Mouse (Mus musculus): ENCODE measurements around the gene Elavl1. TPM values are rescaled to one million over a fixed set of nuclear protein-coding genes. Genes with fewer than 3 reads are reported as not detected.

Gene Elavl1
- total RNA-seq, 2 experiments from 2014 or later, result 22.3 to 26.2 TPM

- ATAC-seq (replicated peaks; ENCODE audit: low FRiP score, poor library complexity, severe bottlenecking), result 0 out of 2 replicates have a peak, but pooled peaks have one; percentile 7
Measured at GRCm38 (mm10) chr8:4323917-4324316, 1.3 kb downstream of the Elavl1 start.

DNA sequence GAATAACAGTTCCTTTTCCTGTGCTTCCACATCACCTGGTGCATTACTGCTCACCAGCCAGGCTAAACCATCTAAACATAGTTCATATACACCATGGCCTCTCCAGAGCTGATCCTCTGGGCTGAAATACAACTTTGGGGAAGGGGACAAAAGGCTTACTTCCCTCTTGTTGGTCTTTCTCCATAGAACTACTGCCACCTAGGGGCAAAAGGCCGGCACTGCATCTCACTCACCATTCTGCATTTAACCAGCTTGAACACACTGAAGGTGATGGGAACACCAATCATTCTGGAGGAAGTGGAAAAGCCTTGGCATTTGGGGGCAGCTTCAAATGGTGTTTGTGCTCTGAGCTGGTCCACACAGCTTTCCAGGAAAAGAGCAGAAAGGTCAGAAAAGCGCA lies 2.7 kb downstream of the Elavl1 start:
- peak; percentile 37; the same call in 1 of the 2 replicates for ATAC-seq (replicated peaks; ENCODE audit: low FRiP score, poor library complexity, severe bottlenecking)

DNA sequence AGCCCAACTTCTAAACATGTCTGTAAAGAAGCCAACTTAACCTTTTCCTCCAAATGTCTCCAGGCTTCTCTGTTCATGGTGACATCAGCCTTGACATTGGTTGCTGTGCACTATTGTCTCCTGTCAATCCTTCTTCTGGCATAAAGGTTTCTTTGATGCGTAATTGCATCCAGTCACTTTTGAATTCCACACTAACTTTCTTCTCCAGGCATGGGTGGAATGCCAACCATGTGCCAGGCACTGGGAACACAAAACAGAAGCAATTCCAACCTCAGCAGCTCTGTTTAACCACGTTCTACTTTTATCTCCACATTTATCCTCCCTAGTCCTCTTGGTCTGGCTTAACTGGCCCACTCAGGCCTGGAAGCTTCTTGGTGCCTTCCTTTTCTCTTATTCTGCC lies 4.2 kb downstream of the Elavl1 start:
- no peak for ATAC-seq (replicated peaks; ENCODE audit: low FRiP score, poor library complexity, severe bottlenecking)

DNA sequence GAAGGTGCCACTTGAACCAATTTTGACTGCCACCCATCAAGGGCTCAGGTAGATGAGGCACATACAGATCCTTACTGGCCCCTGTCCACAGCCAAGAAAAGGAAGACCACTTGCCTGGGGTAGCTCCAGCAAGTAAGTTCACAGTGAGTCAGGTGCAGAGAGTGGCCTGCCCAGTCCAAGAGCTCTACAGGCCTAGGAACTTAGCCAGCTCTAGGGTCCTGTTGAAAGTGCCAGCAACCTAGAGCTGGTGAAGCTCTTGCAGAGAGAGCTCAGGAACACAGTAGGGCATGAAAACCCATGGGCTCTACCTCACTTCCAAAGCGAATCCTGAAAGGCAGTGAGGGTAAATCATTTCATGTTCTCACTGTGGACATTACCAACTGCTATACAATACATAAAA lies 4.8 kb downstream of the Elavl1 start:
- ATAC-seq (replicated peaks; ENCODE audit: low FRiP score, poor library complexity, severe bottlenecking), result no peak

DNA sequence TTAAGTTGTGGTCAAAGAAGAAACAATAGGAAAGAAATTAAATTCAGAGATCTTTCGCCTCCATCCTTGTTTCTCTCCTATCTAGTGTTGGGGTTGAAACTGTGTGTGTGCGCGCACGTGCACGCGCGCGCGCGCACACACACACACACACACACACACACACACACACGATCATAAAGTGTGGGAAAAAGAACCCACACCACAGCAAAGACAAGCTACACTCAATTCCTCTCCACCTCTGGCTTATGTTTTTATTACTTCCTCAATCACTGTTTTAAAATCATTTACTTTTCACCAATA lies 5.7 kb downstream of the Elavl1 start:
- no peak for ATAC-seq (replicated peaks; ENCODE audit: low FRiP score, poor library complexity, severe bottlenecking)

- no peak for ATAC-seq (replicated peaks; ENCODE audit: low FRiP score, poor library complexity, severe bottlenecking)
Measured at GRCm38 (mm10) chr8:4318796-4319572, 6.2 kb downstream of the Elavl1 start.

DNA sequence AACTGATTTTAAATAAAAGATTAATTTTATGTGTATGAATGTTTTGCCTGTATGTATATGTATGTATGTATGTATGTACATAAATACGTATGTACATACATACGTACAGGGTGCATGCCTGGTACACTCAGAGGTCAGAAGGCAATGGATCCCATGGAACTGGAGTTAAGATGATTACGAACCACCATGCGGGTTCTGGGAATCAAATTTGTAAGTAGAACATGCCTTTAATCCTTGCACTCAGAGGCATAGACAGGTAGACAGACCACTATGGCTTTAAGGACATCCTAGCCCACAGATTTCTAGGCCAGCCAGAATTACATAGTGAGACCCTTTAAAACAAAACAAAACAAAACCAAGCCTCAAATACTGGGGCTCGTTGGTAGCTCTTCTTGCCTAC lies 7.1 kb downstream of the Elavl1 start:
- ATAC-seq (replicated peaks; ENCODE audit: low FRiP score, poor library complexity, severe bottlenecking), result no peak

DNA sequence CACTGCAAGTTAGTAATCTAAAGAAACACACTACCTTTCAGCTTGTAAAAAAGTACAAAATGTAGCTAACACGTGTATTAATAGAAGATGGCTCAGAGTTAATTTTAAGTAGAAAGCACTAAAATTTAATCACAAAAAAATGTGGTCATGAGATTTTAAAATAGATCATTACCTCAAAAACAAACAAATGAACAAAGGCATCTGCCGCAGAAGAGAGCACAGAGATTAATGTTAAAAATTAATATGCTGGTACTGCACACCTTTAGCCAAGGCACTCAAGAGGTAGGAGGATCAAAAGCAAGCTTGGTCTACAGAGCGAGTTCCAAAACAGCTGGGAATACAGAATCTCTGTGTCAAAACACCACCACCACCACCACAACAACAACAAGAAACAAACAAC lies 10.4 kb downstream of the Elavl1 start:
- no peak for ATAC-seq (replicated peaks; ENCODE audit: low FRiP score, poor library complexity, severe bottlenecking)

DNA sequence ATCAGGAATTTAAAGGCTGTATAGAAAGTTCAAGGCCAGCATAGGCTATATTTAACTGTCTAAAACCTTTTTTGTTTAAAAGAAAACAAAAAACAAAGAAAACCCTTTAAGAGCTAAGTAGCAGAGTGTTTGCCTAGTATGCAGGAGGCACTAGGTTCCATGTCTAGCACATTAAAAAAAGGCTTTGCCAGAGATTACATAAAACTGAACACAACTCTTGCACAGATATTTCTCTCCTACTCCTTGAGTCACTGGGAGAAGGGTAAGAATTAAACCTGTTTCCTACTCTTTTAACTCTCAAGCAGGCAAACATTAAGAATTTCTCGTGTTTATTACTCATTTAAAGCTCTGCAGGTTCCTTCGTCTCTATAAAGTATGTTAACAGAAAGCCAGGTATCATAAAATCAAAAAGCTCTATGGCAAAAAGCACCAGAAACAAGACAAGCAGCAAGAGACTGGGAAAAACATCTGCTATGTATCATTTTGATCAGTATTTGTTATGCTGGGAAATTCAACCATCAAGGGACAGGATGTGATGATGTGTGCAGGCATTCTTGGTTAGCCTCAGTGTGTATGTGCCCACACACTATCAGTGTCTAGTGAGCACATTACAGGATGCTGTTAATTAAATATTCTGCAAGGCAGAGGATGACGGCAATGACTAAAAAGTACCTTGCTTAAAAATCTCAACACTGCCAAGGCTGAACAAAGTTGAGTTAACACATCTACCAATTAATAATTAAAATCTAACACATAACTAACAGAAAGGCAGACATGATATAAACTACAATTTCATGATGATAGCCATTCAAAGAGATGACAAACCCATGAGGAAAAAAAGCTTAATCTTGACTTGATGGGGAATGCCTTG lies 11.7 kb downstream of the Elavl1 start:
- no peak for ATAC-seq (replicated peaks; ENCODE audit: low FRiP score, poor library complexity, severe bottlenecking)

- no peak for ATAC-seq (replicated peaks; ENCODE audit: low FRiP score, poor library complexity, severe bottlenecking)
Measured at GRCm38 (mm10) chr8:4312104-4312503, 13.1 kb downstream of the Elavl1 start.

- ATAC-seq (replicated peaks; ENCODE audit: low FRiP score, poor library complexity, severe bottlenecking), result no peak
Measured at GRCm38 (mm10) chr8:4305838-4306237, 19.4 kb downstream of the Elavl1 start.

DNA sequence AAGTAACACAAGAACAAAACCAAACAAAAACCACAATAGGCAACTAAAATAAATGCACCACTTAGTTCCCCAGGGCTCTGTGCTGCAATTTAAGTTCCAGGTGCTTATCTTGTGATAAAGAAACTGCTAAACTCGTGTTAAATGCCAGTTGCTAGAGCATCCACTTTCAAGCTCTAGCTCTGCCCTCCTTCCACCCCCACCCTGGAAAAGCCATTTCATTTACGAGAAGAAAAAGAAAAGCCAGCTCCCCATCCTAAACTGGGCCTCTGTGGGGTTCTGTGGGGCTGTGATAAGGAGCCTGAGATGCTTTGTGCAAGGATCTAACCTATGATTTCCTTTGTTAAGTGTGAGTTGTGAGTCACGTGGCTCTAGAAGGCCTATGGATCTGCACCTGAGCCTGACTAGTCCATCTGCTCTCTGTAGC lies 21.1 kb downstream of the Elavl1 start:
- ATAC-seq (replicated peaks; ENCODE audit: low FRiP score, poor library complexity, severe bottlenecking), result no peak

DNA sequence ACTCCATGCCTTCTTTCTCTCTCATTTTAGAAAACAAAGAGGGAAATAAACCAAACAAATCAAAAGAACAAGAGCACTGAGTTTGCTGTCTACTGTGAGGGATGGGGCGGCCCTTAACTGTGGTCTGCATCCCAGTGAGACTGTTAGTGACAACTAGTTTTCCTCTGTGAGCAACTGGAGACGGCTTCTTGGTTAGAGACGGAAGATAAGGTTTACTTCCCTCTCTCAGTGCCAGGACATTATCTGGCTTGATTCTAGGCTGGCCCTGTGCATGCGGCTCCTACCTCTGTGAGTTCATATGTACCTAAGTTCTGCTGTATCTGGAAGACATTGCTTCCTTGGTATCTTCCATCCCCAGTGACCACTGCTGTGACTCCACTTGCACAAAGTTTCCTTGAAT lies 27.4 kb downstream of the Elavl1 start:
- ATAC-seq (replicated peaks; ENCODE audit: low FRiP score, poor library complexity, severe bottlenecking), result no peak

DNA sequence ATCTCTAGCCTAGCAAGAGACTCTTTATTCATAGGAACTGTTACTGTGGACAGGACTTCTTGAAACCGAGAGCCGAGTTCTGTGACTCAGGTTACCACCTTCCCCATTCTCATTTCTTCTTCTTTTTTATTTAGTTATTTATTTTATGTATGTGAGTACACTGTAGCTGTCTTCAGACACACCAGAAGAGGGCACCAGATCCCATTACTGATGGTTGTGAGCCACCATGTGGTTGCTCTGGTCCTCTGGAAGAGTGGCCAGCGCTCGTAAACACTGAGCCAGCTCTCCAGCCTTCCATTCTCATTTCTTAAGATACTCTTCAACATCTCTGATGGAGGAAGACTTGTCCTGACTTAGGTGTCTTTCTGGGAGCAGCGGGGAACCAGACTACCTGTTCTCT lies 32.5 kb downstream of the Elavl1 start:
- no peak for ATAC-seq (replicated peaks; ENCODE audit: low FRiP score, poor library complexity, severe bottlenecking)

DNA sequence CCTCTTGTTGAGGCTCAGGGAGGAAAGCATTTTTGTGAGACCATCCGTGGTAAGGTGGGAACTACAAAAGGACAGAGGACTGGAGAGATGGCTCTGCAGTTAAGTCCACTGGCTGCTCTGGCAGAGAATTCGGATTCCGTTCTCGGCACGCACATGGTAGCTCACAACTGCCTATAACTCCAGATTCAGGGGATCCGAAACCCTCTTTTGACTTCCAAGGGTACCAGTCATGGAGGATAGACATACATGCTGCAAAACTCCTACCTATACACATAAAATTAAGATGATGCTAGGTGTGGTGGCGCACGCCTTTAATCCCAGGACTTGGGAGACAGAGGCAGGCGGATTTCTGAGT lies 49.1 kb downstream of the Elavl1 start:
- ATAC-seq (replicated peaks; ENCODE audit: low FRiP score, poor library complexity, severe bottlenecking), result no peak; the same call in 1 of the 2 replicates

DNA sequence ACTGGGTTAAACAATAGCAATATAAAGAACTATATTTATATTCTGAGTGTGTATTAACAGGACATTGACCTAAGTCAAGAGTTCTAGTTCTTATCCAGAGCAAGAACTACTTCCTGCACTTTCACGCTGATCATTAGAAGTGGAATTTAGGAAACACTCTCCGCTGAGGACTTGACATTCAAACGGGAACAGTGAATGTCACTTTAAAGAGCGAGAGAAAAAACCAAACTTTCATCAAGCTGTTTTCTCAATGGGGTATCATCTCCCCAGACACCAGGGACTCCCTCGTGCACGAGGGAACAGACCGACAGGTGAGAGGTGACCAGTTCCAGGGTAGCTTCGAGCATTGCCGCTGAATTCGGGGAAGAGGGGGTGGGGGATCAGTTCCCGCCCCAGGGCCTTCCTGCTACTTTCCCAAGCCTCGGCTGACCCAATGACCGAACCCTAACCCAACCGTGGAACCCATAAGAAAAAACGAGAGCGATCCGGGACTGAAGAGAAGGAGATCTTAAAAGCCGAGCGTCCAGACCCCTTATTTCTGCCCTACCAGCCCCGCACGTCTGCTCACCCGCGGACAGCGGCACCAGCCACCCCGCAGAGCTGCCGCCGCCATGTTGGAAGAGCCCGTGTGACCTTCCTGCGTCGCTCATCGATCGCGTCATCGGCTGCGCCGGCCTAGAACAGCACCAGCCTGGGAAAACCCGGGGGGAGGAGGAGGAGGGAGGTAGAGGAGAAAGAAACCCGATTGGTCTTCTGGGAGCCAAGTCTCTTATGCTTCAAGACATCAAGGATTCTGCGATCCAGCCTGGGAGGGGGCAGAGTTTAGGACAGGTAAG lies 49.7 kb downstream of the Elavl1 start, which contains the start of gene Timm44:
Timm44 (minus strand) TSS at position 639 of the 836 bp plus-strand sequence.
- ATAC-seq (replicated peaks; ENCODE audit: low FRiP score, poor library complexity, severe bottlenecking), result peak; percentile 100

DNA sequence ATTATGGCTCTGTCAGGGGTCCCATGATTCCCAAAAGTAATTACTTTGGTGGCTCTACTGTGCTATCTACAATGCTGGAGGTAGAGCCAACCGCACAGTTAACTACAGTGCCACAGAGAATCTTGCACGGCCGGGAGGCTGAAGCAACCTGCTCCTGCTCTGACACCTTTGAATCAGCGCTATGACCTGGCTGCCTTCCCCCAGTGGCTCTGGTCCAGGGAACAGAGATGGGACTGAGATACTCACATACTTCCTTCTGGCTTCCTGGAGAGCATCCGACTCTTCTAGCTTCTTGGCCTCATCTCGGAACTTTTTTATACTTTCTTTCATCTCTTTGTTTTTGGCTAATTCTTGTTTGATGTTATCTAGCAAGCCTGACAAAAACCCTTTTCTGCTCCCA lies 55.6 kb downstream of the Elavl1 start:
- ATAC-seq (replicated peaks; ENCODE audit: low FRiP score, poor library complexity, severe bottlenecking), result no peak

- ATAC-seq (replicated peaks; ENCODE audit: low FRiP score, poor library complexity, severe bottlenecking), result peak; percentile 63; the same call in 1 of the 2 replicates
Measured at GRCm38 (mm10) chr8:4267627-4268026, 57.6 kb downstream of the Elavl1 start.

DNA sequence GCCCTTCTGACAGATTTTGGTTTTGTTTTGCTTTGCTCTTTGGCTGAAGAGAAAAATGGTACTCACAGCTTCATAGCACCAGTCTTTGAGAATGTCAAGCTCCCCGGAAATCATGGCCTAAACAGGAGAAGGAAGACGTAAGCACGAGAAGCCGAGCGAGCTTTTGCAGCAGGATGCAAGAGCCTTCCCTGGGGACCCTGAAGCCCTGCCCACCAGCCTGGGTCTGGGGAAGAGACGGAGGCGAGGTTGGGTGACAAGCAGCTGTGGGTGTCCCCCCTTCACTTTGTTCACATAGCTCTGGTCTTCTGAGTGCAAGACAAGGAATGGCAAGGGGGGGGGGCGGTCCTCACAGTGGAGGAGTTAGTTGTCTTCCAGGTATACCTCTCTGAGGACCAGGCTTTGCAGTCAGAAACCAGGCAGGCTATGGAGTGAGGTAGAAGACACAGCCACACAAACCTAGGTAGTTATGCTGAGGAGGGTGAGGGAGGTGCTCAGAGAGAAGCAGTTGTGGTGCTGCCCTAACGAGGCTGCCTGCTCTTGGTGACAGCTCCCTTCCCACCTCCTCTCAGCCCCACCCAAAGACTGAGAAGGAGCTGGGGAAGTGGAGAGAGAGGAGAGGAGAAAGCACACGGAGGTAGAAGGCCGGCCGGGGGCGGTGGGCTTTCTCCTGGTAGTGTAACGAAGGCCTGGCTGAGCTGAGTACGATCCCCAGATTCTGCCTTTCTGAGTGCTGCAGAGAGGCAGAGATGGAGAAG lies 59.9 kb downstream of the Elavl1 start:
- ATAC-seq (replicated peaks; ENCODE audit: low FRiP score, poor library complexity, severe bottlenecking), result 0 out of 2 replicates have a peak, but pooled peaks have one; percentile 35
